Mouse (Mus musculus) myocyte (in vitro differentiated cells): ENCODE results near the gene Ccnt2.

Source experiments
- CEBPB ChIP-seq: IDR thresholded peaks from 2 replicates; pipeline ENCODE4 v1.6.1; 2011; ENCODE audit warnings: mild to moderate bottlenecking, moderate library complexity; ENCODE audit not compliant: poor library complexity, insufficient read depth, severe bottlenecking
- E2F4 ChIP-seq: IDR thresholded peaks from one replicate; pipeline ENCODE4 v1.6.1; 2011; ENCODE audit warnings: mild to moderate bottlenecking, control low read depth, moderate library complexity; ENCODE audit not compliant: insufficient read depth
- MAX ChIP-seq: IDR thresholded peaks from one replicate; pipeline ENCODE4 v1.6.1; 2011; ENCODE audit warnings: low read depth, mild to moderate bottlenecking, control low read depth
- MYOG ChIP-seq, 3 experiments: IDR thresholded peaks; one replicate each; pipeline ENCODE4 v1.6.1; 2011; ENCODE audit warnings: control low read depth in 2 of 3, low read depth in 2 of 3, mild to moderate bottlenecking in 2 of 3; ENCODE audit not compliant: insufficient read length in 2 of 3, control insufficient read depth in 1 of 3, insufficient read depth in 1 of 3
- POLR2A ChIP-seq: IDR thresholded peaks from one replicate; pipeline ENCODE4 v1.6.1; 2011; ENCODE audit warnings: low read depth, mild to moderate bottlenecking, control low read depth, moderate library complexity; ENCODE audit not compliant: insufficient read length
- POLR2AphosphoS2 ChIP-seq: IDR thresholded peaks from one replicate; pipeline ENCODE4 v1.6.1; 2011; ENCODE audit warnings: low read depth, control low read depth; ENCODE audit not compliant: insufficient read length
- REST ChIP-seq: IDR thresholded peaks from one replicate; pipeline ENCODE4 v1.6.1; 2011; ENCODE audit warnings: mild to moderate bottlenecking, control low read depth, moderate library complexity; ENCODE audit not compliant: insufficient read depth, insufficient read length
- TCF12 ChIP-seq: IDR thresholded peaks from one replicate; pipeline ENCODE4 v1.6.1; 2011; ENCODE audit warnings: mild to moderate bottlenecking, control low read depth; ENCODE audit not compliant: poor library complexity, insufficient read depth, severe bottlenecking
- TCF3 ChIP-seq: IDR thresholded peaks from one replicate; pipeline ENCODE4 v1.6.1; 2011; ENCODE audit warnings: low read depth, control low read depth; ENCODE audit not compliant: insufficient read length
- USF1 ChIP-seq: IDR thresholded peaks from one replicate; pipeline ENCODE4 v1.6.1; 2011; ENCODE audit warnings: low read depth, mild to moderate bottlenecking, control low read depth, moderate library complexity

- TF ChIP-seq POLR2A (no peak), USF1 (no peak), TCF3 (no peak), TCF12 (no peak), MAX (no peak), REST (no peak), MYOG (IDR thresholded peaks at IDR 0.05; ENCODE audit: control insufficient read depth in 1 of 3, insufficient read depth in 1 of 3, insufficient read length in 2 of 3, low read depth in 2 of 3) (no peak), CEBPB (no peak), POLR2AphosphoS2 (no peak), E2F4 (no peak)
Measured at GRCm38 (mm10) chr1:127775206-127775720, 1.3 kb downstream of the Ccnt2 start.
